Mouse (Mus musculus): Measurements from ENCODE around the gene Nisch. TPM values are rescaled to one million over a fixed set of nuclear protein-coding genes. Genes with fewer than 3 reads are reported as not detected.

The Nisch gene
- 292 and 304 TPM in 2 replicates for polyA plus RNA-seq (2012; rRNA removed)

DNA sequence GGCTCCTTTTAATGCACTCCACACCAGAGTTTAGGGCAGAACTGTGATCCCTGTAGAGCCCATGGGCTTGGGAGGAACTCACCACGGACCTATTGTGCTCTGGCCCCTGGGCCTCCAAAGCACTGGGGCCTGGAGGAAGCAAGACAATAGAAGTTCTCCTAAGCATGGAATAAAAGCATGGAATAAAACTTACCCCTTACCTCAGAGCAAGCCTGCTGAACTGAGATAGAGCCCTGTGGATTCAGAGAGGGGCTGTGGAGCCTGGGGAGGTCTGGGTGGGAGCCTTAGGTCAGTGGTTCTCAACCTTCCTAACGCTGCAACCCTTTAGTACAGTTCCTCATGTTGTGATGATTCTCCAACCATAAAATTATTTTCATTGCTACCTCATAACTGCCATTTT is at the start of gene Nisch:
Gene Nisch (minus strand): TSS at position 101 of the 400 bp plus-strand sequence.
- 90% methylated on average over 2 of the region's 2 CpGs for WGBS
- Histone ChIP-seq H3K27ac (ENCODE audit: insufficient read depth, low read length) (peak within 1 kb of the TSS; percentile 51), H3K4me1 (ENCODE audit: control insufficient read depth, insufficient read depth, low read length) (peaks cover 17% of the 10 kb centered on the region), H3K4me3 (replicated peaks; ENCODE audit: insufficient read depth, low read depth, low read length) (peak within 1 kb of the TSS; percentile 0), H3K27me3 (ENCODE audit: control insufficient read depth, insufficient read depth, low read length) (no peaks in the 10 kb centered on the region)
- TF ChIP-seq POLR2A (IDR thresholded peaks at IDR 0.05; ENCODE audit: borderline replicate concordance, insufficient read depth, low read length): no peak
- TF ChIP-seq CTCF (IDR thresholded peaks at IDR 0.05; ENCODE audit: borderline replicate concordance, insufficient read depth, low read depth, low read length): no peak
- DNase-seq: no peak

DNA sequence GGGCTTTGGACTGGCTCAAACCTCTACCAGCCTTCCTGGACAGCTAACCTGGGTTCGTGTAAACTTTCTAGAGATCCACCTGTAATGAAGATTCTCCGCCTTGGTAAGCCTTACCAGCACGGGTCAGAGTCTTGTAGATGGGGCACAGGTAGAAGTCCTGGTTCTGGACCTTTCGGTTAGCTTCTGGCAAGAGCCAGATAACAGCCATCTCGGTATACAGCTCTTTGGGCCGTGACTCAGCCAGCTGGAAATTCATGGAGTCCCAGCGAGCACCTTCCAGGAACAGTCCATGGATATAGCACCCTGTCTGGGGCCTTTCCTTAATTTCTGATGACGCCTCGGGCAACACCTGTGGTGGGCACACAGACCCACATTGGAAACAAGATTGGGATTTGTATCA is 44.2 kb upstream of the Nisch start:
- Histone ChIP-seq H3K4me3 (replicated peaks; ENCODE audit: insufficient read depth, low read depth, low read length) (no peak overlapping the region), H3K27ac (ENCODE audit: insufficient read depth, low read length) (no peak overlapping the region), H3K27me3 (ENCODE audit: control insufficient read depth, insufficient read depth, low read length) (no peaks in the 10 kb centered on the region), H3K4me1 (ENCODE audit: control insufficient read depth, insufficient read depth, low read length) (no peaks in the 10 kb centered on the region)
- TF ChIP-seq POLR2A (IDR thresholded peaks at IDR 0.05; ENCODE audit: borderline replicate concordance, insufficient read depth, low read length) (no peak), CTCF (IDR thresholded peaks at IDR 0.05; ENCODE audit: borderline replicate concordance, insufficient read depth, low read depth, low read length) (no peak)
- 90% methylated on average over 9 of the region's 9 CpGs for WGBS
- no peak for DNase-seq

DNA sequence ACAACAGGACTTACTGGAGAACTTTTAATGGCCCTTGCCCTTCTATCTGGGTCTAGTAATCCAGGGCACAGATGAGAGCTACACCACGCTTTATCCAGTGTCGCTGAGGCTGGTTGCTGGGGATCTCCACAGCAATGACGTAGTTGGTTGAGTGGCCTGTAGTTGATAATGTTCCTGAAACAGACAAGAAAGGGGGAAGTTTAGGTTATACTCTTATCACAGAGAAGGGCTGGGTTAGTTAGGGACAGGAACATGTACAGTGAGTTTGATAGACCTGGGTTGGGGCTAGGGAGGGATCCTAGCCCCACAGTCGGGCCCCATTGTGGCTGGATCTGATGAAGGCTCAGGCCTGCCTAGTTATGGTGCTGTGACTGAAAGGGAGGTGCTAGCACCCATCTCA is 43.6 kb upstream of the Nisch start:
- no peak for DNase-seq
- Histone ChIP-seq H3K27me3 (ENCODE audit: control insufficient read depth, insufficient read depth, low read length) (no peaks in the 10 kb centered on the region), H3K27ac (ENCODE audit: insufficient read depth, low read length) (no peak overlapping the region), H3K4me1 (ENCODE audit: control insufficient read depth, insufficient read depth, low read length) (no peaks in the 10 kb centered on the region), H3K4me3 (replicated peaks; ENCODE audit: insufficient read depth, low read depth, low read length) (no peak overlapping the region)
- TF ChIP-seq CTCF (IDR thresholded peaks at IDR 0.05; ENCODE audit: borderline replicate concordance, insufficient read depth, low read depth, low read length): no peak
- TF ChIP-seq POLR2A (IDR thresholded peaks at IDR 0.05; ENCODE audit: borderline replicate concordance, insufficient read depth, low read length): no peak
- WGBS: 94% methylated on average over 4 of the region's 4 CpGs

DNA sequence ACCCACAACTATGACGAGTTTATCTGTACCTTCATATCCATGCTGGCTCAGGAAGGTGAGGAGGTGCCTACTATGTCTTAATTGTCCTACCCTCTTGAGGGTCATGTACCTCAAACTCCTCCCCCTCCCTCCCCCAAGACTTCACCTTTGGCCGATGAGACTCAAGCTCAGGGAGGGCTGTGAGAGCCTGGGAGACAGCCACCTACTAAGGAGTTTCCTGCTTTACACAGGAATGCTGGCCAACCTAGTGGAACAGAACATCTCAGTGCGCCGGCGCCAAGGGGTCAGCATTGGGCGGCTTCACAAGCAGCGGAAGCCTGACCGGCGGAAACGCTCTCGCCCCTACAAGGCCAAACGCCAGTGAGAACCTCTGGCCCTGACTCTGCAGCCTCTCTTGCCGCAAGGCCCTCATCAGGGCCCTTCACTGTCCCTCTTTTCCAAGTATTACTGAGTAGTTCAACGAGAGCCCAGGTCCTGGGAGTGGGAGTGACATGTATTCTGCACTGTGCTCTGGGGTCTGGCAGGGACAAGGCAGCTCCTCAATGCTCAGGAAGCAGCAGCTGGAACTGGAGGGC is 41.8 kb upstream of the Nisch start:
- Histone ChIP-seq H3K27ac (ENCODE audit: insufficient read depth, low read length) (no peak overlapping the region), H3K4me1 (ENCODE audit: control insufficient read depth, insufficient read depth, low read length) (no peaks in the 10 kb centered on the region), H3K4me3 (replicated peaks; ENCODE audit: insufficient read depth, low read depth, low read length) (no peak overlapping the region), H3K27me3 (ENCODE audit: control insufficient read depth, insufficient read depth, low read length) (no peaks in the 10 kb centered on the region)
- 92% methylated on average over 14 of the region's 14 CpGs for WGBS
- DNase-seq: no peak
- TF ChIP-seq CTCF (IDR thresholded peaks at IDR 0.05; ENCODE audit: borderline replicate concordance, insufficient read depth, low read depth, low read length): no peak
- TF ChIP-seq POLR2A (IDR thresholded peaks at IDR 0.05; ENCODE audit: borderline replicate concordance, insufficient read depth, low read length): no peak

DNA sequence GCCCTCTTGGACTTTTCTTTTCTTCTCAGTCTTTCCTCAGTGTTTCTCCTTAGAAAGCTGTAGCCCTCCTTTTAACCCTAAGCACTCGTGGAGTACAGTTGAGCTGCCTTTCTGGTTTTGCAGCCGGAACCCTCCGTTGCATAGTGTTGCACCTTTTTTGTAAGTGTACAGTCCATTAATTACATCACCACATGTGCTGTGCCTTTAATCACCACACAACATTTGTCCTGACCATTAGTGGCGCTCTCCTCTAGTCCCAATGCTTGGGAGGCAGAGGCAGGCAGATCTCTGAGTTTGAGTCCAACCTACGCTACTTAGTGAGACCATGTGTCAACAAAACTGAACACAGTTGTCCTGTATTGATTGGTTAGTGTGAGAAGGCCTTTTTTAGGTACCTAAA is 35.3 kb upstream of the Nisch start:
- H3K27ac ChIP-seq (ENCODE audit: insufficient read depth, low read length): no peak overlapping the region
- no peak for TF ChIP-seq CTCF (IDR thresholded peaks at IDR 0.05; ENCODE audit: borderline replicate concordance, insufficient read depth, low read depth, low read length)
- no peak for TF ChIP-seq POLR2A (IDR thresholded peaks at IDR 0.05; ENCODE audit: borderline replicate concordance, insufficient read depth, low read length)
- no peaks in the 10 kb centered on the region; the same call in 1 of the 2 replicates for H3K4me1 ChIP-seq (ENCODE audit: control insufficient read depth, insufficient read depth, low read length)
- H3K4me3 ChIP-seq (replicated peaks; ENCODE audit: insufficient read depth, low read depth, low read length): peak overlapping the region; percentile 96
- DNase-seq: no peak
- no peaks in the 10 kb centered on the region for H3K27me3 ChIP-seq (ENCODE audit: control insufficient read depth, insufficient read depth, low read length)
- 86% methylated on average over 5 of the region's 5 CpGs for WGBS

DNA sequence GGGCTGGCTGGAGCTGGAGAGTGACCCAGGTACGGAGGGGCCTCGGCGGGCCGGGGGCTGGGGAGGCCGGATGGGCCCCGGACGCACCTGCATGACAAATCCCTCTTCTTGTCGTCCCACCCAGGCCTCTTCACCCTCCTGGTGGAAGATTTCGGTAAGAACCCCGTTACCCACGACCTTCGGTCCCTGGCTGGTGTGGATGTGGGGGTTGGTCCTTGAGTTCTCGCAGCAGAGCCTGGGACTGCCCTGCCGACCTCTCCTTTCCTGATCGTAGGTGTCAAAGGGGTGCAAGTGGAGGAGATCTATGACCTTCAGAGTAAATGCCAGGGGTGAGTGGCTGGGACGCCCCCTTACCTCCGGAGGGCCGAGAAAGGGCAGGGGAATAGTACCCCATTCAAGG is 34.9 kb upstream of the Nisch start:
- Histone ChIP-seq H3K4me3 (replicated peaks; ENCODE audit: insufficient read depth, low read depth, low read length) (peak overlapping the region; percentile 96), H3K27me3 (ENCODE audit: control insufficient read depth, insufficient read depth, low read length) (no peaks in the 10 kb centered on the region), H3K4me1 (ENCODE audit: control insufficient read depth, insufficient read depth, low read length) (no peaks in the 10 kb centered on the region; the same call in 1 of the 2 replicates), H3K27ac (ENCODE audit: insufficient read depth, low read length) (peak overlapping the region; percentile 55; the same call in 1 of the 2 replicates)
- no peak for DNase-seq
- no peak for TF ChIP-seq CTCF (IDR thresholded peaks at IDR 0.05; ENCODE audit: borderline replicate concordance, insufficient read depth, low read depth, low read length)
- no peak for TF ChIP-seq POLR2A (IDR thresholded peaks at IDR 0.05; ENCODE audit: borderline replicate concordance, insufficient read depth, low read length)
- WGBS: 2% methylated on average over 18 of the region's 18 CpGs

DNA sequence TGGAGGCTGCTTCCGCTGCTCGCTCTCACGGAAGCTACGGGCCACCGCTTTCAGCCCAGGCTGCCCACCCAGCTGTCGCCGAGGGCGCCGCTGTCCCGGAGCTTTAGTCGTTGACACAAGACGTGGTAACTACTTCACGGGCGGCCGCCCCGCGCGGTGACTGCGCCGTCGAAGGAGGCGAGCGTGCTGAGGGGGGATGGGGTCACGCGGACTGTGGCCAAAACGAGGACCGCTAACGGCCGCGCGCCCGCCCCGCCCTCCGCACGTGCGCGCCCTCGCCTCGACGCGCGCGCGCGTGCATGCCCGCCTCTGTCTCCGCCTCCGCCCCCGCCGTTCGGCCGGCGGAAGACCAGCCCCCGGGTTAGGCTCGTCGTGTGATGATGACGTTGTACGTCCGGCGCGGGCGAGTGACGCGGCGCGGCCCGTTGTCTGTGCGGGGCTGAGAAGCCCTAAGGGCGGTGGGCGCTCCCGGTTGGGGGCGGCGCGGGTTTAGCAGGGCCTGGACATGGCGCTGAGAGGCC is 34.4 kb upstream of the Nisch start, which contains the start of the genes Phf7 and Bap1:
Gene Phf7 (minus strand): TSS at position 234 of the 521 bp plus-strand sequence.
Gene Bap1 (plus strand): TSS at position 367 of the 521 bp plus-strand sequence.
- peak; percentile 95 to 98 for DNase-seq
- peak within 1 kb of the TSS; percentile 93 for H3K27ac ChIP-seq (ENCODE audit: insufficient read depth, low read length)
- H3K4me3 ChIP-seq (replicated peaks; ENCODE audit: insufficient read depth, low read depth, low read length): peak within 1 kb of the TSS; percentile 96
- WGBS: under 1% methylated on average over 73 of the region's 75 CpGs
- H3K4me1 ChIP-seq (ENCODE audit: control insufficient read depth, insufficient read depth, low read length): no peaks in the 10 kb centered on the region; the same call in 1 of the 2 replicates
- H3K27me3 ChIP-seq (ENCODE audit: control insufficient read depth, insufficient read depth, low read length): no peaks in the 10 kb centered on the region
- TF ChIP-seq CTCF (IDR thresholded peaks at IDR 0.05; ENCODE audit: borderline replicate concordance, insufficient read depth, low read depth, low read length): no peak
- TF ChIP-seq POLR2A (IDR thresholded peaks at IDR 0.05; ENCODE audit: borderline replicate concordance, insufficient read depth, low read length): peak; percentile 91
